Mouse (Mus musculus): ENCODE results near the gene Fahd1. TPM values are rescaled to one million over a fixed set of nuclear protein-coding genes. Genes with fewer than 3 reads are reported as not detected.

The Fahd1 gene
- polyA plus RNA-seq, 1 experiment: 31.1 TPM

GRCm38 (mm10) chr17:24860076-24860475 is 9.9 kb upstream of the Fahd1 start:
- no peak overlapping the region for H3K4me3 ChIP-seq (replicated peaks; ENCODE audit: insufficient read depth, low read depth, low read length)
- no peak overlapping the region for H3K27ac ChIP-seq (ENCODE audit: insufficient read depth, low read length)
- no peak for DNase-seq
- WGBS: 92% methylated on average over 8 of the region's 8 CpGs
- no peaks in the 10 kb centered on the region for H3K27me3 ChIP-seq (ENCODE audit: control insufficient read depth, insufficient read depth, low read length)
- peaks cover 11% of the 10 kb centered on the region for H3K4me1 ChIP-seq (ENCODE audit: control insufficient read depth, insufficient read depth, low read length)
- TF ChIP-seq CTCF (IDR thresholded peaks at IDR 0.05; ENCODE audit: borderline replicate concordance, insufficient read depth, low read depth, low read length) (no peak), POLR2A (IDR thresholded peaks at IDR 0.05; ENCODE audit: borderline replicate concordance, insufficient read depth, low read length) (no peak)

GRCm38 (mm10) chr17:24858967-24859366 is 8.8 kb upstream of the Fahd1 start:
- Histone ChIP-seq H3K27me3 (ENCODE audit: control insufficient read depth, insufficient read depth, low read length) (no peaks in the 10 kb centered on the region), H3K4me3 (replicated peaks; ENCODE audit: insufficient read depth, low read depth, low read length) (no peak overlapping the region), H3K27ac (ENCODE audit: insufficient read depth, low read length) (no peak overlapping the region), H3K4me1 (ENCODE audit: control insufficient read depth, insufficient read depth, low read length) (peaks cover 7% of the 10 kb centered on the region)
- peak in 1 of 2 experiments; percentile 31 for DNase-seq
- TF ChIP-seq CTCF (IDR thresholded peaks at IDR 0.05; ENCODE audit: borderline replicate concordance, insufficient read depth, low read depth, low read length) (no peak), POLR2A (IDR thresholded peaks at IDR 0.05; ENCODE audit: borderline replicate concordance, insufficient read depth, low read length) (no peak)
- WGBS: 51% methylated on average over 6 of the region's 6 CpGs

GRCm38 (mm10) chr17:24857831-24858470 is 7.8 kb upstream of the Fahd1 start:
- Histone ChIP-seq H3K4me3 (replicated peaks; ENCODE audit: insufficient read depth, low read depth, low read length) (no peak overlapping the region), H3K4me1 (ENCODE audit: control insufficient read depth, insufficient read depth, low read length) (peaks cover 7% of the 10 kb centered on the region), H3K27me3 (ENCODE audit: control insufficient read depth, insufficient read depth, low read length) (no peaks in the 10 kb centered on the region), H3K27ac (ENCODE audit: insufficient read depth, low read length) (no peak overlapping the region)
- no peak for TF ChIP-seq POLR2A (IDR thresholded peaks at IDR 0.05; ENCODE audit: borderline replicate concordance, insufficient read depth, low read length)
- TF ChIP-seq CTCF (IDR thresholded peaks at IDR 0.05; ENCODE audit: borderline replicate concordance, insufficient read depth, low read depth, low read length): no peak
- 83% methylated on average over 8 of the region's 8 CpGs for WGBS
- no peak for DNase-seq

DNA sequence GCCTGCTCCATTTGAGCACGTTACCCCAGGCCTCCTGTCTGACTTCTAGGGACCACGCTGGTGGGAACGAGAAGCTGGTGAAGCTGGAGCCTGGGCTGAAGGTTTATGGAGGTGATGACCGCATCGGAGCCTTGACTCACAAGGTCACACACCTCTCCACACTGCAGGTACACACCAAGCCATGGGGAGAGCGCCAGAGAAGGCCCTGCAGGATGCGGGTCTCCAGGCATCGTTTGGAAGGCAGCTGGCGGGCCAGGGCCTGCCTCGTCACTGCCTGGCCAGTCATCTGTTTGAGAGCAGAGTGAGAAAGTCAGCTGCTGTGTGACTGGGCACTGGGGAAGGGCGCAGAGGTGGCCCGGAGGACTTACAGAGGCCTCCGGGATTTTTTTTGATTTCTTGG is 6.4 kb upstream of the Fahd1 start:
- no peak for TF ChIP-seq POLR2A (IDR thresholded peaks at IDR 0.05; ENCODE audit: borderline replicate concordance, insufficient read depth, low read length)
- no peak for TF ChIP-seq CTCF (IDR thresholded peaks at IDR 0.05; ENCODE audit: borderline replicate concordance, insufficient read depth, low read depth, low read length)
- H3K4me3 ChIP-seq (replicated peaks; ENCODE audit: insufficient read depth, low read depth, low read length): no peak overlapping the region
- 91% methylated on average over 13 of the region's 13 CpGs for WGBS
- H3K4me1 ChIP-seq (ENCODE audit: control insufficient read depth, insufficient read depth, low read length): peaks cover 7% of the 10 kb centered on the region
- no peak overlapping the region for H3K27ac ChIP-seq (ENCODE audit: insufficient read depth, low read length)
- no peak for DNase-seq
- H3K27me3 ChIP-seq (ENCODE audit: control insufficient read depth, insufficient read depth, low read length): no peaks in the 10 kb centered on the region

- DNase-seq: no peak
- Histone ChIP-seq H3K27me3 (ENCODE audit: control insufficient read depth, insufficient read depth, low read length) (no peaks in the 10 kb centered on the region), H3K27ac (ENCODE audit: insufficient read depth, low read length) (no peak overlapping the region), H3K4me1 (ENCODE audit: control insufficient read depth, insufficient read depth, low read length) (peaks cover 7% of the 10 kb centered on the region), H3K4me3 (replicated peaks; ENCODE audit: insufficient read depth, low read depth, low read length) (no peak overlapping the region)
- WGBS: 77% methylated on average over 3 of the region's 3 CpGs
- TF ChIP-seq POLR2A (IDR thresholded peaks at IDR 0.05; ENCODE audit: borderline replicate concordance, insufficient read depth, low read length): no peak
- TF ChIP-seq CTCF (IDR thresholded peaks at IDR 0.05; ENCODE audit: borderline replicate concordance, insufficient read depth, low read depth, low read length): no peak
These were observed 5.8 kb upstream of the Fahd1 start for GRCm38 (mm10) chr17:24855838-24856464.

DNA sequence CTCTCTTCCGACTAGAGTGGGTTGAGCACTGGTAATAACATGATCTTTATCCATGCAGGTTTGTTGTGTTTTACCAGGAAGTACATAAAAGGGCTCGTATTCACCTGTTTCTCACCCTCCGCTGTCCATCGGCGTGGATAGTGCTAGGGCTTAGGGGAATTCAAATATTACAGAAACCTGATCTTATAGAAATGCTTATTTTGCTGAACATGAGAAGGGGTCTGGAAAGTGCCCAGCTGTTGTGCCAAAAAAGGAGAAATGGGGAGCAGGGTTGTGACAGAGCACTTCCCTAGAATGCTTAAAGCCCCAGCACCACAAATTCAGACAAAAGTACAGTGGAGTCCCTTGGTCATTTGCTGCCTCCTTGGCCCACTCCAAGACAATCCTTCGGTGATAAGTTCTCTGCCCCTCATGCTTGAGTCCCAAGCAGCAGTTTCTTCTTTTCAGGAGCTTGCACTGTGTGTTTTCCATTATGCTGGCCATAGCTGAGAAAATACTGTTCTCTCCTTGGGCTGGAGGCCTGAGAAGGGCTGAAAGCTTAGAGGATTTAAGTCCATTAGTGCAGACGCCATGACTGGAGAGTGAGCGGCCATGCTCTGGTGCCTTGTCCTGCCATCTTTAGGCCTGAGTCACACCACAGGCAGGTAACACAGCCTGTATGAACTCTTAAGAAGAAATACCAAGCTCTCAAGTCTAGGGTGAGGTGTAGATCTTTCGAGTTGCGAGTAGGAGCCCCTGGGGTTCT is 1.4 kb upstream of the Fahd1 start:
- TF ChIP-seq POLR2A (IDR thresholded peaks at IDR 0.05; ENCODE audit: borderline replicate concordance, insufficient read depth, low read length): no peak
- no peak for TF ChIP-seq CTCF (IDR thresholded peaks at IDR 0.05; ENCODE audit: borderline replicate concordance, insufficient read depth, low read depth, low read length)
- Histone ChIP-seq H3K27me3 (ENCODE audit: control insufficient read depth, insufficient read depth, low read length) (no peaks in the 10 kb centered on the region), H3K4me1 (ENCODE audit: control insufficient read depth, insufficient read depth, low read length) (no peaks in the 10 kb centered on the region), H3K27ac (ENCODE audit: insufficient read depth, low read length) (no peak overlapping the region), H3K4me3 (replicated peaks; ENCODE audit: insufficient read depth, low read depth, low read length) (peak overlapping the region; percentile 69)
- DNase-seq: no peak
- 65% methylated on average over 10 of the region's 10 CpGs for WGBS

DNA sequence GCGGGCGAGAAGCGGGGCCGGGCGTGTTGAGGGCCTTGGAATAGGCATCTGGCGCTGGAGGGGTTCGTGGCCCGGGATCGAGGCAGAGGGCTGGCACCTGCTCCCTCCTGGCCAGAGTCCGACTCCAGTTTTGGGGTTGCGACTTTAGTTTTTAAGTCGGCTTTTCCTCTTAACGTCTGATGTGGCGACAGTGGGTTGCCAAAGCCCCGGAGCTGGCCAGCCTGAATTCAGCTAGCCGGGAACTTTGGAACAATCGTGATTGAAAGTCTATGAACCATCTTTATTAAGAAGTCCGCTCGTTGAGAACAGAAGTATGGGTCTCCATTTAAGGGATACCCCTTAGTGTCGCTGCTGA is 586 bp upstream of the Fahd1 start:
- Histone ChIP-seq H3K27ac (ENCODE audit: insufficient read depth, low read length) (peak overlapping the region; percentile 38), H3K4me1 (ENCODE audit: control insufficient read depth, insufficient read depth, low read length) (no peaks in the 10 kb centered on the region), H3K4me3 (replicated peaks; ENCODE audit: insufficient read depth, low read depth, low read length) (peak overlapping the region; percentile 69), H3K27me3 (ENCODE audit: control insufficient read depth, insufficient read depth, low read length) (no peaks in the 10 kb centered on the region)
- no peak for DNase-seq
- under 1% methylated on average over 20 of the region's 20 CpGs for WGBS
- TF ChIP-seq POLR2A (IDR thresholded peaks at IDR 0.05; ENCODE audit: borderline replicate concordance, insufficient read depth, low read length) (no peak), CTCF (IDR thresholded peaks at IDR 0.05; ENCODE audit: borderline replicate concordance, insufficient read depth, low read depth, low read length) (no peak)

GRCm38 (mm10) chr17:24849733-24850064 is 465 bp downstream of the Fahd1 start:
- Histone ChIP-seq H3K4me1 (ENCODE audit: control insufficient read depth, insufficient read depth, low read length) (no peaks in the 10 kb centered on the region), H3K27me3 (ENCODE audit: control insufficient read depth, insufficient read depth, low read length) (no peaks in the 10 kb centered on the region), H3K27ac (ENCODE audit: insufficient read depth, low read length) (peak overlapping the region; percentile 92), H3K4me3 (replicated peaks; ENCODE audit: insufficient read depth, low read depth, low read length) (peak overlapping the region; percentile 69)
- TF ChIP-seq POLR2A (IDR thresholded peaks at IDR 0.05; ENCODE audit: borderline replicate concordance, insufficient read depth, low read length) (no peak), CTCF (IDR thresholded peaks at IDR 0.05; ENCODE audit: borderline replicate concordance, insufficient read depth, low read depth, low read length) (peak; percentile 23; the same call in 1 of the 2 replicates)
- WGBS: under 1% methylated on average over 21 of the region's 21 CpGs
- no peak for DNase-seq

Measured in cerebellum, adult 2 months (tissue).